Mouse (Mus musculus): ENCODE measurements around the gene Hps6. TPM values are rescaled to one million over a fixed set of nuclear protein-coding genes. Genes with fewer than 3 reads are reported as not detected.

Hps6 gene
- polyA plus RNA-seq, 1 experiment from 2014 or later: 3.8 TPM

- peaks cover 67% of the 10 kb centered on the region for H3K36me3 ChIP-seq
- H3K9ac ChIP-seq: no peak overlapping the region
- H3K27ac ChIP-seq: peak overlapping the region; percentile 2; the same call in 1 of the 2 replicates
- H3K4me3 ChIP-seq: no peak overlapping the region
- 68% methylated on average over 9 of the region's 9 CpGs for WGBS
- peaks cover 13% of the 10 kb centered on the region for H3K4me1 ChIP-seq (replicated peaks)
- no peaks in the 10 kb centered on the region for H3K27me3 ChIP-seq
- no peak for ATAC-seq (ENCODE audit: low FRiP score)
- H3K4me2 ChIP-seq: no peak overlapping the region
- H3K9me3 ChIP-seq: 0 out of 2 replicates have a peak, but pooled peaks cover 4% of the 10 kb centered on the region
Observed at GRCm38 (mm10) chr19:46031689-46032432, 28.6 kb downstream of the Hps6 start.

DNA sequence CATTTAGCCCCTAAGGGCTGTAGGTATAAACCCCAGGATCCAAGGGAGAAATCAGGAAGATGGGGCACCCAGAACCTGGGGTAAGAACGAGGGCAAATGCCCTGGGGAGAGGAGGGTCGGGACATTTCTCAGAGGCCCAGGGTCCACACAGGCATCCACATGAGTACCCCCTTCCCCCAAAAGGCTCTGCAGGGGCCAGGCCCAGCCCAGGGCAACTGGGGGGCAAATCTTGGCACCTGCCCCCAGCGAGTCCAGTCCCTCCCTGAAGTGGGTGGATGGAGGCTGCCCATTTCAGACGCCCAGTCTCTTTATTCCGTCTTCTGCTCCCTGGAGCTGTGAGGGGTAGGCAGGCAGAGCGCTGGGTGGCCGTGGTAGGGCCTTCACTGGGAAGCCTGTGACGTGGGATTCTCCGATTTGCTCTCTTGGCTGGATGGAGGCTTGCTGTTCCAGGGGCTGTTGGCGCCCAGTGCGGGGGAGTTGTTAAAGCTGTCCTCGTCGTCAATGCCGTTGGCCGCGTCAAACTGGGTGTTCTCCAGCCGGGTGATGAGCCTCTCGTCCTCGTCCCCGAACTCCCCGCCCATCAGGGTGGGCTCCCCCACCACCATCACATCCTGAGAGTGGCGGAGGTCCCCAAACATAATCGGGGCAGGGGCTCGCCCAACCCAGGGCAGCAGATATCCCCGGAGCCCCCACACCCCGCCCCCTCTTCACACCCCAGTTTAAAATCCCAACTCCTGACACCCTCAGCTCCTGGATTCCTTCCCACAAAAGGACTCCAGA is 29.6 kb downstream of the Hps6 start:
- Histone ChIP-seq H3K27ac (peak overlapping the region; percentile 18; the same call in 1 of the 2 replicates), H3K36me3 (peaks cover 67% of the 10 kb centered on the region), H3K9me3 (0 out of 2 replicates have a peak, but pooled peaks cover 4% of the 10 kb centered on the region), H3K27me3 (no peaks in the 10 kb centered on the region), H3K4me1 (replicated peaks) (peaks cover 24% of the 10 kb centered on the region), H3K4me3 (no peak overlapping the region), H3K4me2 (no peak overlapping the region), H3K9ac (no peak overlapping the region)
- ATAC-seq (ENCODE audit: low FRiP score): no peak
- WGBS: 89% methylated on average over 26 of the region's 26 CpGs

DNA sequence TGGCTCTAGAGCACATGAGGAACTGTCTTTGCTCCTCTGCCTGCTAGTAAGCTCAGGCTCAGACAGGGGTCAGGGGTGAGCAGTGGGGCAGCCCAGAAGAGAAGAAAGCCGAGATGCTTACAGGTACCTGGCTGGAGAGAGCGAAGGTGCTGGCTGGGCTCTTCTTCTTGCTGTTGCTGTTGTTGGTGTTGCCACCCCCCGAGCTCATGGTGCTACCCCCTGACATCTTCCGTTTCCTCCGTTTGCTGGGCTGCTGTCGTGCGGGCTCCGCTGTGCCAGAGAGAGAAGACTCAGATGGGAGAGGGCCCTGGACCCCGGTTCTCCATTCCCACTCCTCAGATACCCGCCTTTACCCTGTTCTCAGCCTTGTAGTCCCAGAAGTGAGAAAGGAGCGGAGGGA is 30.6 kb downstream of the Hps6 start:
- Histone ChIP-seq H3K4me1 (replicated peaks) (peaks cover 33% of the 10 kb centered on the region), H3K9me3 (0 out of 2 replicates have a peak, but pooled peaks cover 4% of the 10 kb centered on the region), H3K4me3 (no peak overlapping the region), H3K9ac (no peak overlapping the region), H3K27me3 (no peaks in the 10 kb centered on the region), H3K27ac (no peak overlapping the region), H3K4me2 (no peak overlapping the region), H3K36me3 (peaks cover 67% of the 10 kb centered on the region)
- ATAC-seq (ENCODE audit: low FRiP score): no peak
- 98% methylated on average over 11 of the region's 11 CpGs for WGBS

- WGBS: 93% methylated on average over 13 of the region's 13 CpGs
- H3K9ac ChIP-seq: 0 out of 2 replicates have a peak overlapping the region, but pooled peaks have one; percentile 31
- H3K27ac ChIP-seq: no peak overlapping the region
- H3K4me2 ChIP-seq: peak overlapping the region; percentile 98
- no peaks in the 10 kb centered on the region for H3K27me3 ChIP-seq
- H3K4me3 ChIP-seq: peak overlapping the region; percentile 97; the same call in 1 of the 2 replicates
- peaks cover 53% of the 10 kb centered on the region for H3K36me3 ChIP-seq
- no peaks in the 10 kb centered on the region for H3K9me3 ChIP-seq
- ATAC-seq (ENCODE audit: low FRiP score): no peak
- peaks cover 46% of the 10 kb centered on the region for H3K4me1 ChIP-seq (replicated peaks)
Observed at GRCm38 (mm10) chr19:46035971-46036370, 32.7 kb downstream of the Hps6 start.

GRCm38 (mm10) chr19:46036477-46037242 is 33.4 kb downstream of the Hps6 start:
- peaks cover 53% of the 10 kb centered on the region for H3K4me1 ChIP-seq (replicated peaks)
- H3K4me3 ChIP-seq: peak overlapping the region; percentile 97
- 77% methylated on average over 13 of the region's 13 CpGs for WGBS
- no peak for ATAC-seq (ENCODE audit: low FRiP score)
- peaks cover 48% of the 10 kb centered on the region for H3K36me3 ChIP-seq
- H3K27ac ChIP-seq: peak overlapping the region; percentile 97
- H3K4me2 ChIP-seq: peak overlapping the region; percentile 98
- no peaks in the 10 kb centered on the region for H3K9me3 ChIP-seq
- H3K9ac ChIP-seq: peak overlapping the region; percentile 99
- no peaks in the 10 kb centered on the region for H3K27me3 ChIP-seq

DNA sequence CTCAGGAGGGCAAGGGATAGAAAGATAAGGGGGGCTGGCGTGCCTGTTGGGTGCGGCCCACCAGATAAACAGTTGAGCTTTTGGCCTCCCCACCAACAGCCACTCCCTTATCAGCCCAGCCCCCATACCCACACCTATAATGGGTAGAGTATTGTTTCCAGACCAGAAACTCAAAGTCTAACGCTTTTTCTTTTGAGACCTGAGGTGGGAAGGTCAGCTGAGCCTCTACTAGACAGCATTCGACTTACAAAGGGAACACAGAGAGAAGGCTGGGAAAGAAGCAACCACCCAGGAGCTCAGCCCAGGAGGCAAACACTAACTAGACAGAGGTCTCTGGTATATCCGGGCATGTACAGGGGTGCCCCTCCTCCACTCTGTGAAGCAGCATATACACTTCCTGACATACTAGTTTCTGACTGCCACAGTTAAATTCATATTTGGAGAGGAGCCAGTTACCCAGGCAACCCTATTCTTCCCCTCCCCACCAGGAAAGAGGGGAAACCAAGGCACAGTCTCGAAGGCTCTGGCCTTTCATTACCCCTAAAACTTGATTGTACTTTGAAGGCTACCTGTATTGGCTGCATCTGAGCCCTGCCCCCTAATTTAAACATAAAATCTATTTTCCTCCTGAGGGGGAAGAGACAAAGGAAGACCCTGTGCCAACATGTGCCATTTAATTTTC is 34.1 kb downstream of the Hps6 start:
- peak overlapping the region; percentile 98 for H3K4me2 ChIP-seq
- peak overlapping the region; percentile 97 for H3K27ac ChIP-seq
- H3K4me1 ChIP-seq (replicated peaks): peaks cover 60% of the 10 kb centered on the region
- peak overlapping the region; percentile 97 for H3K4me3 ChIP-seq
- 16% methylated on average over 6 of the region's 6 CpGs for WGBS
- H3K36me3 ChIP-seq: peaks cover 40% of the 10 kb centered on the region
- no peak for ATAC-seq (ENCODE audit: low FRiP score)
- no peaks in the 10 kb centered on the region for H3K27me3 ChIP-seq
- H3K9ac ChIP-seq: peak overlapping the region; percentile 99
- H3K9me3 ChIP-seq: no peaks in the 10 kb centered on the region

GRCm38 (mm10) chr19:46037925-46038850 is 34.9 kb downstream of the Hps6 start:
- peak overlapping the region; percentile 99 for H3K9ac ChIP-seq
- WGBS: 10% methylated on average over 13 of the region's 13 CpGs
- H3K4me1 ChIP-seq (replicated peaks): peaks cover 68% of the 10 kb centered on the region
- H3K4me3 ChIP-seq: peak overlapping the region; percentile 97
- no peaks in the 10 kb centered on the region for H3K27me3 ChIP-seq
- H3K27ac ChIP-seq: peak overlapping the region; percentile 97
- peak overlapping the region; percentile 98 for H3K4me2 ChIP-seq
- H3K36me3 ChIP-seq: peaks cover 32% of the 10 kb centered on the region
- no peak for ATAC-seq (ENCODE audit: low FRiP score)
- H3K9me3 ChIP-seq: no peaks in the 10 kb centered on the region

DNA sequence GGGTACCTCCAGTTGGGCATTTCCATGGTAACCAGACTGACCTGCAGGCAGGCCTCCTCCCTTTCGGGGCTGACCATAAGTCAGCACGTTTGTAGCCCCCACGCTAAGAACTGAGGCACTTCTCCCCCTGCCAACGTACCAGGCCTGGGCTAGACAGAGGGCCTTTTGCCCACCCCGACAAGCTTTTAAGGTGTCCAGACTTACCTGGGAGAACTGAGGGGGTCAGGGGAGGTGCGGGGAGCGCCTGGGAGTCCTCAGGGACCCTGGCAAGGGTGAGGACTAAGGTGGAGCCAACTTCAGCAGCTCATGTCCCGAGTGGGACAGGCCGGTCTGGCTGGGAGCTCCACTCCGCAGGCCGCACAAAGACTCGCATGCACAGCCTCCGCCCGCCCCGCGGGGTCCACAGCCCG is 35.5 kb downstream of the Hps6 start:
- WGBS: 0% methylated on average over 12 of the region's 17 CpGs
- Histone ChIP-seq H3K36me3 (peaks cover 26% of the 10 kb centered on the region), H3K27me3 (no peaks in the 10 kb centered on the region), H3K4me2 (peak overlapping the region; percentile 98), H3K9me3 (no peaks in the 10 kb centered on the region), H3K4me3 (peak overlapping the region; percentile 97), H3K9ac (peak overlapping the region; percentile 99), H3K4me1 (replicated peaks) (peaks cover 75% of the 10 kb centered on the region), H3K27ac (peak overlapping the region; percentile 97)
- ATAC-seq (ENCODE audit: low FRiP score): peak; percentile 50

- peaks cover 80% of the 10 kb centered on the region for H3K4me1 ChIP-seq (replicated peaks)
- peak overlapping the region; percentile 98 for H3K4me2 ChIP-seq
- peak overlapping the region; percentile 97 for H3K4me3 ChIP-seq
- WGBS: 2% methylated on average over 25 of the region's 30 CpGs
- H3K9me3 ChIP-seq: no peaks in the 10 kb centered on the region
- H3K36me3 ChIP-seq: peaks cover 19% of the 10 kb centered on the region
- peak; percentile 70 for ATAC-seq (ENCODE audit: low FRiP score)
- H3K27me3 ChIP-seq: no peaks in the 10 kb centered on the region
- H3K27ac ChIP-seq: peak overlapping the region; percentile 97
- peak overlapping the region; percentile 99 for H3K9ac ChIP-seq
Observed at GRCm38 (mm10) chr19:46039478-46039877, 36.2 kb downstream of the Hps6 start.

DNA sequence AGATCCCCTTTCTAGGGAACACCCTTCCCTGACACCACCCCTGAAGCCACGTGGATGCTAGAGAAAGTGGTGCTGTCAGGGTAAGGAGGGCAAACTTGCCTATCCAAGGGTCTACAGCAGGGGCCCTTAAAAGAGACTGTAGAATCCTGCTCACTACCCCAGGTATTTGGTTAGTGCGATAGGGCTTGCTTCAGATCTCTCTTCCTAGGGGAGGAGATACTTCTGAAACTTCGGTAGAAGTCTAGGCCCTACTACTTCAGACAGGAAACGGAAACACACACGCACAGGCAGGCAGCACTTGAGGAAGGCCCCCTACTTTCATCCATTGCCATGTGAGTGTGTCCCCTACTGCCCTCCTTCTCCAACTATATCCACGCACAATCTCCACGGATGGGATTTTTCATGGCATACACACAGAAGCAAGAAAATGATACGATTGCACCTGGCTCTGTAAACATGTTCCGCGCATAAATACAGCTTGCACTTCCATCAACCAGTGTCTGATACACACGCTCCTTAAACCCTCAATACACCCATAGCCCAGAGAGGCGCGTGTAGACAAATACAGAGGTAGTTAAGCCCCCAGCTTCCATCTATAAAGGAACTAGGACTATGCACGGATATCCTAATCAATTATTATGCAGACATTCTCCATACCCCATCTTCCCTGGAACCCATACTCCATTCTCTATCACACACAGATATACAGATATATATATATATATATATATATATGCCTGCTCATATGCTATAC is 37.0 kb downstream of the Hps6 start:
- Histone ChIP-seq H3K27ac (peak overlapping the region; percentile 97), H3K4me2 (peak overlapping the region; percentile 98), H3K36me3 (peaks cover 11% of the 10 kb centered on the region), H3K27me3 (no peaks in the 10 kb centered on the region), H3K4me1 (replicated peaks) (peaks cover 80% of the 10 kb centered on the region), H3K9me3 (no peaks in the 10 kb centered on the region), H3K4me3 (peak overlapping the region; percentile 97), H3K9ac (peak overlapping the region; percentile 99)
- 39% methylated on average over 14 of the region's 14 CpGs for WGBS
- ATAC-seq (ENCODE audit: low FRiP score): no peak
